Mouse (Mus musculus): ENCODE results near the gene Pgap2. TPM values are rescaled to one million over a fixed set of nuclear protein-coding genes. Genes with fewer than 3 reads are reported as not detected.
A peak's percentile ranks its signal among the peaks of the same experiment; 100 is the strongest.

Gene Pgap2
- polyA plus RNA-seq, 1 experiment from 2014 or later, result 63.5 TPM

GRCm38 (mm10) chr7:102267601-102268394 is 57.8 kb downstream of the Pgap2 start, which contains the start of gene Stim1:
Stim1 (plus strand) TSS chr7:102267806.
- peaks cover 9% of the 10 kb centered on the region for H3K4me1 ChIP-seq (ENCODE audit: control insufficient read depth, insufficient read depth, low read depth, low read length)
- no peaks in the 10 kb centered on the region for H3K9me3 ChIP-seq (ENCODE audit: control insufficient read depth, low read length)
- H3K36me3 ChIP-seq (ENCODE audit: control insufficient read depth, insufficient read depth, low read length), result no peaks in the 10 kb centered on the region
- H3K4me2 ChIP-seq (ENCODE audit: low read length), result peak within 1 kb of the TSS; percentile 95
- H3K4me3 ChIP-seq (ENCODE audit: low read length), result peak within 1 kb of the TSS; percentile 93
- H3K9ac ChIP-seq (ENCODE audit: low read depth, low read length), result peak within 1 kb of the TSS; percentile 87
- peak; percentile 90 for ATAC-seq
- WGBS, result under 1% methylated on average over 27 of the region's 73 CpGs
- peak within 1 kb of the TSS; percentile 72 for H3K27ac ChIP-seq (ENCODE audit: low read depth, low read length)
- H3K27me3 ChIP-seq (replicated peaks; ENCODE audit: control insufficient read depth, insufficient read depth, low read length), result no peaks in the 10 kb centered on the region; the same call in 1 of the 2 replicates

- no peak for ATAC-seq
- H3K27me3 ChIP-seq (replicated peaks; ENCODE audit: control insufficient read depth, insufficient read depth, low read length), result no peaks in the 10 kb centered on the region; the same call in 1 of the 2 replicates
- no peaks in the 10 kb centered on the region for H3K9me3 ChIP-seq (ENCODE audit: control insufficient read depth, low read length)
- H3K4me1 ChIP-seq (ENCODE audit: control insufficient read depth, insufficient read depth, low read depth, low read length), result peaks cover 9% of the 10 kb centered on the region
- WGBS, result 5% methylated on average over 12 of the region's 12 CpGs
- peak overlapping the region; percentile 95 for H3K4me2 ChIP-seq (ENCODE audit: low read length)
- H3K27ac ChIP-seq (ENCODE audit: low read depth, low read length), result no peak overlapping the region
- H3K36me3 ChIP-seq (ENCODE audit: control insufficient read depth, insufficient read depth, low read length), result no peaks in the 10 kb centered on the region
- peak overlapping the region; percentile 93 for H3K4me3 ChIP-seq (ENCODE audit: low read length)
- H3K9ac ChIP-seq (ENCODE audit: low read depth, low read length), result peak overlapping the region; percentile 87
Measured at GRCm38 (mm10) chr7:102268395-102268748, 58.4 kb downstream of the Pgap2 start.

- H3K9ac ChIP-seq (ENCODE audit: low read depth, low read length), result no peak overlapping the region
- H3K9me3 ChIP-seq (ENCODE audit: control insufficient read depth, low read length), result no peaks in the 10 kb centered on the region
- peaks cover 9% of the 10 kb centered on the region for H3K4me1 ChIP-seq (ENCODE audit: control insufficient read depth, insufficient read depth, low read depth, low read length)
- H3K36me3 ChIP-seq (ENCODE audit: control insufficient read depth, insufficient read depth, low read length), result no peaks in the 10 kb centered on the region
- 91% methylated on average over 3 of the region's 3 CpGs for WGBS
- no peak overlapping the region for H3K27ac ChIP-seq (ENCODE audit: low read depth, low read length)
- H3K4me3 ChIP-seq (ENCODE audit: low read length), result no peak overlapping the region
- H3K4me2 ChIP-seq (ENCODE audit: low read length), result no peak overlapping the region
- H3K27me3 ChIP-seq (replicated peaks; ENCODE audit: control insufficient read depth, insufficient read depth, low read length), result no peaks in the 10 kb centered on the region; the same call in 1 of the 2 replicates
- no peak for ATAC-seq
Measured at GRCm38 (mm10) chr7:102272422-102272948, 62.5 kb downstream of the Pgap2 start.

GRCm38 (mm10) chr7:102281403-102281802 is 71.4 kb downstream of the Pgap2 start:
- ATAC-seq, result no peak
- H3K27ac ChIP-seq (ENCODE audit: low read depth, low read length), result no peak overlapping the region
- no peaks in the 10 kb centered on the region for H3K27me3 ChIP-seq (replicated peaks; ENCODE audit: control insufficient read depth, insufficient read depth, low read length)
- H3K4me1 ChIP-seq (ENCODE audit: control insufficient read depth, insufficient read depth, low read depth, low read length), result no peaks in the 10 kb centered on the region
- 97% methylated on average over 1 of the region's 1 CpGs for WGBS
- no peak overlapping the region for H3K4me3 ChIP-seq (ENCODE audit: low read length)
- no peak overlapping the region for H3K9ac ChIP-seq (ENCODE audit: low read depth, low read length)
- H3K4me2 ChIP-seq (ENCODE audit: low read length), result no peak overlapping the region
- no peaks in the 10 kb centered on the region for H3K36me3 ChIP-seq (ENCODE audit: control insufficient read depth, insufficient read depth, low read length)
- H3K9me3 ChIP-seq (ENCODE audit: control insufficient read depth, low read length), result no peaks in the 10 kb centered on the region

- no peak overlapping the region for H3K9ac ChIP-seq (ENCODE audit: low read depth, low read length)
- no peaks in the 10 kb centered on the region for H3K4me1 ChIP-seq (ENCODE audit: control insufficient read depth, insufficient read depth, low read depth, low read length)
- WGBS, result 84% methylated on average over 5 of the region's 5 CpGs
- H3K27ac ChIP-seq (ENCODE audit: low read depth, low read length), result no peak overlapping the region
- H3K4me2 ChIP-seq (ENCODE audit: low read length), result no peak overlapping the region
- no peaks in the 10 kb centered on the region for H3K27me3 ChIP-seq (replicated peaks; ENCODE audit: control insufficient read depth, insufficient read depth, low read length)
- H3K9me3 ChIP-seq (ENCODE audit: control insufficient read depth, low read length), result no peaks in the 10 kb centered on the region
- H3K36me3 ChIP-seq (ENCODE audit: control insufficient read depth, insufficient read depth, low read length), result no peaks in the 10 kb centered on the region
- H3K4me3 ChIP-seq (ENCODE audit: low read length), result no peak overlapping the region
- ATAC-seq, result no peak
Measured at GRCm38 (mm10) chr7:102282261-102282660, 72.3 kb downstream of the Pgap2 start.

Other genes with a start within 250 kb of the Pgap2 start
- 4.1 and 4.7 TPM in 2 replicates for gene Il18bp, start 191.5 kb upstream of the Pgap2 start, polyA plus RNA-seq (2015; fragmentation: Nextera tagmentation; extraction: Ambion mirVana)
- gene Rnf121, start 144.7 kb upstream of the Pgap2 start, polyA plus RNA-seq (2015; fragmentation: Nextera tagmentation; extraction: Ambion mirVana), result 35.0 and 35.9 TPM in 2 replicates
- gene Xndc1, start 144.7 kb upstream of the Pgap2 start, polyA plus RNA-seq (2015; fragmentation: Nextera tagmentation; extraction: Ambion mirVana), result 24.6 and 26.9 TPM in 2 replicates
- gene Xntrpc, start 144.5 kb upstream of the Pgap2 start, polyA plus RNA-seq (2015; fragmentation: Nextera tagmentation; extraction: Ambion mirVana), result 0.63 and 1.3 TPM in 2 replicates
- gene Trpc2, start 127.1 kb upstream of the Pgap2 start, polyA plus RNA-seq (2015; fragmentation: Nextera tagmentation; extraction: Ambion mirVana), result not detected in 2 replicates
- 0.19 and 1.4 TPM in 2 replicates for gene Art1, start 108.5 kb upstream of the Pgap2 start, polyA plus RNA-seq (2015; fragmentation: Nextera tagmentation; extraction: Ambion mirVana)
- 0.23 and 0.35 TPM in 2 replicates for gene Art5, start 100.7 kb upstream of the Pgap2 start, polyA plus RNA-seq (2015; fragmentation: Nextera tagmentation; extraction: Ambion mirVana)
- not detected in 2 replicates for gene Chrna10, start 93.4 kb upstream of the Pgap2 start, polyA plus RNA-seq (2015; fragmentation: Nextera tagmentation; extraction: Ambion mirVana)
- gene Nup98, start within 50 bp of the Pgap2 start, polyA plus RNA-seq (2015; fragmentation: Nextera tagmentation; extraction: Ambion mirVana), result 15.1 and 19.4 TPM in 2 replicates
- 19.5 and 20.9 TPM in 2 replicates for gene Rhog, start 45.8 kb downstream of the Pgap2 start, polyA plus RNA-seq (2015; fragmentation: Nextera tagmentation; extraction: Ambion mirVana)
- 15.1 and 17.4 TPM in 2 replicates for gene Stim1, start 57.6 kb downstream of the Pgap2 start, polyA plus RNA-seq (2015; fragmentation: Nextera tagmentation; extraction: Ambion mirVana)
- 48.8 and 55.7 TPM in 2 replicates for gene Rrm1, start 231.5 kb downstream of the Pgap2 start, polyA plus RNA-seq (2015; fragmentation: Nextera tagmentation; extraction: Ambion mirVana)

Data from hindbrain, embryonic 16.5 days (tissue).